Mouse (Mus musculus): ENCODE measurements at regions not wholly inside any gene's neighbourhood (a gene's known extent, or its start where the extent isn't known, plus 50 kb on each side); places are given as distances from the start of the nearest gene placed in this dataset.

- DNase-seq (ENCODE audit: low spot score): no peak
These were observed 59.9 kb upstream of the Oxgr1 start for GRCm38 (mm10) chr14:120102010-120102748.

- no peak for DNase-seq (ENCODE audit: low spot score)
These were observed 60.5 kb upstream of the Oxgr1 start for GRCm38 (mm10) chr14:120102749-120103142.

GRCm38 (mm10) chr14:120109846-120110245 lies 67.6 kb upstream of the Oxgr1 start:
- DNase-seq (ENCODE audit: low spot score): no peak

- DNase-seq (ENCODE audit: low spot score): no peak
These were observed 71.1 kb upstream of the Oxgr1 start for GRCm38 (mm10) chr14:120113316-120113715.

- no peak for DNase-seq (ENCODE audit: low spot score)
These were observed 76.3 kb upstream of the Oxgr1 start for GRCm38 (mm10) chr14:120118582-120118981.

- DNase-seq (ENCODE audit: low spot score): no peak
These were observed 76.9 kb upstream of the Oxgr1 start for GRCm38 (mm10) chr14:120119094-120119501.

DNA sequence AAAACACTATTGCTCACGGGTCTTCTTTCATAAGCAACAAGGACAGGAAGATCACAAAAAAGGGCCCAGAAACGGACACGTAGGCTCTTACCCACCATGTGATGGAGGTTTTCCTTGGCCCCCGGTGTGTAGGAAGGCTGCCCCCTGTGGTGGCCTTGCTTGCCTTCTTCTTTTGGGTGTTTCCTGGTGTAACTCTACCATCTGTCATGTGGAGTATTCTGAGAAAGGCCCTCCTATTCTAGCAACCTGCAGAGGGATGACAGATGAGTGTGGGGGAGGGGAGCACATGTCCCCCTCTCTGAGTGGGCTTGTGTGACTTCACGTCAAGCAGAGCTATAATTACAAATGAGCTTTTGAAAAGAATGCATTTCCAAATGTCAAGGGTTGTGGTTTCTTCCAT lies 77.3 kb upstream of the Oxgr1 start:
- DNase-seq (ENCODE audit: low spot score): no peak

DNA sequence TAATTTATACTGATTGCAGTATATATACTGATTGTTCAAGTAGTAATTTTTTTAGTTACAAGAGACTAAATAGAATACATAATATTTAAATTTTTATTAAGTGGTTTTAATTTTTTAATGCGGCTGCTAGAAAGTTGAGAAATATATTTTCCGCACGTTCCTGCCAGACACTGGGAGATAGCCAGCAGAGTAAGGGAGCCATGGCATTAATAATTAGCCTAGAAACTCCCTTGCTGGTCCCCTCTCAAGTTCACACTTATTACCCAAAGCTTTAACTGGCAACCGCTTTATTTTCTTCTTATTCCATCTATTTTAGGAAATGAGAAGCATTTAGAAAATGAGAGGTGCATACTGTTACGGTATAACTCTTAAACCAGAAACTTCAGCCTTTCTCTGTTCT lies 78.0 kb upstream of the Oxgr1 start:
- DNase-seq (ENCODE audit: low spot score): no peak

- DNase-seq (ENCODE audit: low spot score): no peak
These were observed 83.1 kb upstream of the Oxgr1 start for GRCm38 (mm10) chr14:120125315-120125714.

DNA sequence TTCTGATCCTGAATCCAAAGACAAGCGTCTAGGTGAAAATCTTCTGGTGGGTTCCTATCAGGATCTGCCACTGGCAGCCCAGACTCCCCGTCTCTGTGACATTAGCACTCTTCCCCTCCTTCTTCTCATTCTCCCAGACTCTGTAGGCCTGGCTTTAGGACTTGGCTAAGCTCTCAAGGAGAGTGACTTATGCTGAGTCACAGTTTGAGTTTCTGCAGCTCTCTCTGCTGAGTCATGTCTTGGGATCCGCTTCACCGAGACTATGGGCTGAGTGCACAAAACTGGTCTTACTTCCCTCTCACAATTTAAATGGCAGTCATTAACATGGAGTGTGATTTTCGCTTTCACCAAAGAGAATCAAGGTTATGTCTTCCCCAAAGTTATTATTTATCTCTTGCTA lies 85.2 kb upstream of the Oxgr1 start:
- no peak for DNase-seq (ENCODE audit: low spot score)

GRCm38 (mm10) chr14:120134346-120135008 lies 92.2 kb upstream of the Oxgr1 start:
- no peak for DNase-seq (ENCODE audit: low spot score)

- DNase-seq (ENCODE audit: low spot score): no peak
These were observed 93.0 kb upstream of the Oxgr1 start for GRCm38 (mm10) chr14:120135198-120135597.

GRCm38 (mm10) chr14:120136736-120137135 lies 94.5 kb upstream of the Oxgr1 start:
- DNase-seq (ENCODE audit: low spot score): no peak

DNA sequence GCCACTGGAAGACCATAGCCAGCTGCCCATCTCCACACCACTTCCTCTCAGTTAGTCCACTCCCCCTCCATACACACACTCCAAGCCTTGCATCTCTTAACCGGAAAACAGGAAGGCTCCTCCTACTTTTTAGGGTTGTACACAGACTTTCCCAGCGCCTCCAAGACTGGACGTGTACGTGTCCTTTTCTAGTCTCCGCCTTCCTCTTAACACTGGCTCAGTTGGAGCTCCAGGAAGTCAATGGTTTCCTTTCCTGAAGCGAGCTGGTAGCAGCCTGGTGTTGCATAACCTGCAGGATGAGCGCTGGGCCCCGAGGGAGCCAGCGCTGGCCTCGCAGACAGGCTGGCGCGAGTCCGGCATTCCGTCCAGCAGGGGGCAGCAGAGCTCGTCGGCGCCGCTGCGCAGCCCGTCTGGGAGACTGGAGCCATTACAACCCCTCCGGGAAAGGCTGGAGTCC lies 95.5 kb upstream of the Oxgr1 start:
- peak; percentile 88 for DNase-seq (ENCODE audit: low spot score)

DNA sequence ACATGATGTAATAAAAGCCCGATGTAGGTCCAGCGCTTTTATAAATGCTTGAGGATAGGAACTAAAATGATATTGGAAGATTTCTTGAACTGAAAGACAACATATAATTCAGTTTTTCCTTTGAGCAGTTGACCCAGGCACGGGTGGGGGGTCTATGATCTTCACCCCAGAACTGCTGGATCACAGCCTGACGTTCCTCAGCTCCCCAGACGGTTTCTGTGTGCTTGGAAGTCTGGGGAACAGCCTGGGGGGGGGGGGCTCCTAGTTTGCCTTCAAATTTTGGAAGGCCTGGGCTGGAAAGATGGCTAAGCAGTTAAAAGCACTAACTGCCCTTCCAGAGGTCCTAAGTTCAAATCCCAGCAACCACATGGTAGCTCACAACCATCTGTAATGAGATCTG lies 96.3 kb upstream of the Oxgr1 start:
- DNase-seq (ENCODE audit: low spot score): no peak

GRCm38 (mm10) chr14:120139256-120139655 lies 97.0 kb upstream of the Oxgr1 start:
- no peak for DNase-seq (ENCODE audit: low spot score)

- DNase-seq (ENCODE audit: low spot score): no peak
These were observed 97.4 kb upstream of the Oxgr1 start for GRCm38 (mm10) chr14:120139671-120140071.

DNA sequence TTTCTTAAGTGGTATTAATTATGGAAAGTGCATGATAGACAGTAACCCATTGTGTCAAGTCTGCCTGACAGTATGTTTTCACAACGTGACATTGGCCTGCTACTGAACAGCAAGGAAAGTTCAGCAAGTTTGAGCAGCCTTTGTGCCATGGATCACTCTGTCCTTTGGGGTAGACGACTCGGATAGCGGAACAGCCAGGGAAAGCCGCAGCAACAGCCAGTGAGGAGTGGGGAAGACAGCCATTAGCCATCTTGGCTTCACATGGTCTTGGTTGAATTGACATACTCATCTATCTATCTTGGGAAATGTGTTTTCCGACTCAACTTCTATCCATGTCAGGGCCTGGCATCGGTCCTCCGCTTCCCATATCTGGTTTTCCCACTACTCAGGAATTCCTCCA lies 98.0 kb upstream of the Oxgr1 start:
- no peak for DNase-seq (ENCODE audit: low spot score)

GRCm38 (mm10) chr14:120140791-120141747 lies 98.8 kb upstream of the Oxgr1 start:
- no peak for DNase-seq (ENCODE audit: low spot score)

- DNase-seq (ENCODE audit: low spot score): no peak
These were observed 100.0 kb upstream of the Oxgr1 start for GRCm38 (mm10) chr14:120142281-120142680.

DNA sequence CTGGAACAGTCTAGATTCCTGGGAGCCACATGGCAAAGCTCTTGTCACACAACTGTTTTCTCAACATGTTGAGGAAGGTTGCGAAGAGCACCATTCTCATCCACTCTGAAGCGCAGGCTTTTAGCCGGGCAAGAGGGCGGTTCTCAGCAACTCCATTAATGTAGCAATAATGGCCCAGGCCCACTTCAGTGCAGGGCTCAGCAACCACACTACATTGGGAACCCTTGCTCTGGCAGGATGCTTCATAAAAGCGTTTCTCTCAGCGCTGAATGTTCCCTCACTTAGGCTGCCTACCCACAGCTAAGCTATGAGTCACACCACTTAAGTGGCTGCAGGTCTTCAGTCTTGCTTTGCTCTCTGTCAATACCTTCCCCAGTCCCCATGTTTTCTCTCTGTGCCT lies 102.2 kb upstream of the Oxgr1 start:
- no peak for DNase-seq (ENCODE audit: low spot score)

DNA sequence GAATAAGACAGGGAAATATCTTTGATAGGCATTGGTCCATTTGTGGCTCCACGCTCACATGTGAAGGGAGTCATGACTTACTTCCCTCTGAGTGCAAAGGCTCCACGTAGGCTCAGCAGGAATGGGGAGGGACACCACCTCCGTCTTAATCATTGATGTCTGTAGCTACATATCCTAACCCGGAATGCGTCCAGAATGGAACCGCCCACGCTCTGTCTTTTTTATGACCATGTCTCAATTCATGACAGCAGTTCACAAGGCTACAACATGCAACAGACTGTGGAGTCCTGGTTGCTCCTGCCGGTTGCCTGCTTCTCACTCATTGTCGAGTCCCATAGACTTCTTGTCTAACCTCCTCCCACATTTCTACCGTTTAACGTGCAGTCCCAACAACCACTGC lies 104.1 kb upstream of the Oxgr1 start:
- no peak for DNase-seq (ENCODE audit: low spot score)
